Comparison of ENCODE assay signal across 9 mouse cellular contexts in the genomic region with DNA sequence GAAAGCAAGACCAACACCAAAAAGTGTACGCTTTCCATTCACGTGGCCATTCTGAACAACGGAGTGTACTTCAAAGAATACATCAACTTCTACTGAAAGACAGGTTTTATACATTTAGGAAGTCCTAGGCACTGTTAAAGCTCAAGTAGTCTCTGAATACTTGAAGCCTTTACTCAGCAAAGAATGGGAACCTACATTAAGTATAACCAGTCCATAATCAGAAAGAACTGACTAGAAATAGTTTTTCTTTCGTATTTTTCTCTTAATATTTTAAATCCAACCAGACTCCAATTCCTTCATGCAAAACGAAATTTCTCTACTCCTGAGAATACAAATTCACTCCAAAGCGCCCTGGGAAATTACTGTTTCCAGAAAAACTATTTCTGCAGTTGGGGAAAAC. TPM values are rescaled to one million over a fixed set of nuclear protein-coding genes. Genes with fewer than 3 reads are reported as not detected.
A peak's percentile ranks its signal among the peaks of the same experiment; 100 is the strongest.
DNase-seq lines count a peak whose midpoint lies in the region; ATAC-seq and TF ChIP-seq lines count a peak whose summit lies in the region.
"Had no signal": no experiment of that assay in that cellular context is flagged by ENCODE, and none has a peak within 500 bp of the region (broad histone marks: within the 10 kb centered on the region; RNA-seq: fewer than 3 reads in every experiment).

No protein-coding gene starts in this region.

- H3K4me3 ChIP-seq in left cerebral cortex, adult 2 months: peak overlapping the region; percentile 83
- H3K4me3 ChIP-seq in embryonic facial prominence, embryonic 12.5 days: peak overlapping the region; percentile 97
- peak overlapping the region; percentile 96 for H3K4me3 ChIP-seq in intestine, embryonic 15.5 days (replicated peaks)
- H3K4me3 ChIP-seq in neural tube, embryonic 12.5 days: peak overlapping the region; percentile 95

- H3K4me2 ChIP-seq in embryonic facial prominence, embryonic 12.5 days (replicated peaks): peak overlapping the region; percentile 64
- H3K4me2 ChIP-seq in intestine, embryonic 15.5 days (replicated peaks): peak overlapping the region; percentile 68
- H3K4me2 ChIP-seq in neural tube, embryonic 12.5 days (replicated peaks): peak overlapping the region; percentile 65

- H3K4me1 ChIP-seq in embryonic facial prominence, embryonic 12.5 days: peaks cover 8% of the 10 kb centered on the region
- peaks cover 6% of the 10 kb centered on the region; the same call in 1 of the 2 replicates for H3K4me1 ChIP-seq in intestine, embryonic 15.5 days (replicated peaks)
- H3K4me1 ChIP-seq in neural tube, embryonic 12.5 days: peaks cover 14% of the 10 kb centered on the region

- ATAC-seq in embryonic facial prominence, embryonic 12.5 days (ENCODE audit: insufficient number of reproducible peaks, insufficient read depth, low FRiP score, low TSS enrichment): no peak
- ATAC-seq in intestine, embryonic 15.5 days: no peak
- ATAC-seq in neural tube, embryonic 12.5 days (ENCODE audit: low FRiP score, low read depth): no peak

- no peak for DNase-seq in left cerebral cortex, adult 2 months (ENCODE audit: extremely low spot score in 1 of 2, low spot score in 2 of 2)
- no peak for DNase-seq in left cerebral cortex, adult 9 months (ENCODE audit: low spot score in 2 of 2)
- DNase-seq in right cerebral cortex, postnatal 36 days (ENCODE audit: low spot score in 2 of 2): no peak
- DNase-seq in adrenal gland, adult 8-10 months: no peak
- no peak for DNase-seq in left cerebral cortex, postnatal 4 days
- DNase-seq: lung, postnatal 14 days had no signal

- TF ChIP-seq CTCF in left cerebral cortex, adult 2 months (IDR thresholded peaks at IDR 0.05): no peak

- H3K9me3 ChIP-seq in embryonic facial prominence, embryonic 12.5 days: no peaks in the 10 kb centered on the region
- H3K9me3 ChIP-seq in intestine, embryonic 15.5 days: no peaks in the 10 kb centered on the region
- H3K9me3 ChIP-seq in neural tube, embryonic 12.5 days: no peaks in the 10 kb centered on the region

- 27% methylated on average over 6 of the region's 6 CpGs for WGBS in embryonic facial prominence, embryonic 12.5 days
- 17% methylated on average over 6 of the region's 6 CpGs for WGBS in intestine, embryonic 15.5 days
- 28% methylated on average over 6 of the region's 6 CpGs for WGBS in neural tube, embryonic 12.5 days

- H3K27me3 ChIP-seq in embryonic facial prominence, embryonic 12.5 days: no peaks in the 10 kb centered on the region
- H3K27me3 ChIP-seq in intestine, embryonic 15.5 days (replicated peaks): no peaks in the 10 kb centered on the region
- no peaks in the 10 kb centered on the region for H3K27me3 ChIP-seq in neural tube, embryonic 12.5 days (replicated peaks)

- no peak overlapping the region; the same call in 1 of the 2 replicates for H3K27ac ChIP-seq in left cerebral cortex, adult 2 months
- H3K27ac ChIP-seq in embryonic facial prominence, embryonic 12.5 days: 0 out of 2 replicates have a peak overlapping the region, but pooled peaks have one; percentile 97
- peak overlapping the region; percentile 98 for H3K27ac ChIP-seq in intestine, embryonic 15.5 days
- H3K27ac ChIP-seq in neural tube, embryonic 12.5 days: no peak overlapping the region

- intact Hi-C loops in left cerebral cortex, adult 2 months (cut with DNase I): loop anchor here (5.0 kb wide), 2 partner anchors 55 to 290 kb away; partner anchors contain the start of gene Coq7
- intact Hi-C loops in left cerebral cortex, postnatal 4 days (cut with DNase I): no loop called here

- peak overlapping the region; percentile 97 for H3K9ac ChIP-seq in embryonic facial prominence, embryonic 12.5 days
- peak overlapping the region; percentile 98 for H3K9ac ChIP-seq in intestine, embryonic 15.5 days
- peak overlapping the region; percentile 96 for H3K9ac ChIP-seq in neural tube, embryonic 12.5 days

- H3K36me3 ChIP-seq in embryonic facial prominence, embryonic 12.5 days: no peaks in the 10 kb centered on the region
- no peaks in the 10 kb centered on the region for H3K36me3 ChIP-seq in intestine, embryonic 15.5 days
- H3K36me3 ChIP-seq in neural tube, embryonic 12.5 days: no peaks in the 10 kb centered on the region

RNA-seq across cellular contexts. Expression of gene Smg1, which starts 1.2 kb away (rescaled TPM):
- total RNA-seq in left cerebral cortex, adult 2 months (2021): 10 to 100 TPM; 82.4 to 85.4 TPM
- 26.6 and 27.0 TPM in 2 replicates for polyA plus RNA-seq in embryonic facial prominence, embryonic 12.5 days (2016; fragmentation: Nextera tagmentation; extraction: Ambion mirVana)
- 16.8 and 18.0 TPM in 2 replicates for polyA plus RNA-seq in intestine, embryonic 15.5 days (2015; fragmentation: Nextera tagmentation; extraction: Ambion mirVana)
- polyA plus RNA-seq in neural tube, embryonic 12.5 days (2016; fragmentation: Nextera tagmentation; extraction: Ambion mirVana): 18.8 and 24.6 TPM in 2 replicates
- total RNA-seq in adrenal gland, adult 8-10 months (2022): 10 to 100 TPM; 50.3 to 75.5 (median 58.2) TPM
- total RNA-seq in left cerebral cortex, postnatal 4 days (2021): 10 to 100 TPM; 81.4 to 88.6 TPM

Comparison
In these comparisons a context has a peak if more than half of its experiments do, and no peak if none do; other contexts are left out.
1. H3K27ac ChIP-seq: peak in embryonic facial prominence, embryonic 12.5 days (single experiment) and intestine, embryonic 15.5 days (single experiment); none in left cerebral cortex, adult 2 months (single experiment) and neural tube, embryonic 12.5 days (single experiment).
2. Peak in every context shown above with its lines, with median percentiles within 50 percentile points of each other: H3K4me3 ChIP-seq, H3K4me2 ChIP-seq and H3K9ac ChIP-seq.